Mouse (Mus musculus): ENCODE results near the gene Fcgrt. TPM values are rescaled to one million over a fixed set of nuclear protein-coding genes. Genes with fewer than 3 reads are reported as not detected.

Fcgrt gene
- total and polyA plus RNA-seq, 3 experiments = 0.27 to 1.7 TPM; not detected in 1

DNA sequence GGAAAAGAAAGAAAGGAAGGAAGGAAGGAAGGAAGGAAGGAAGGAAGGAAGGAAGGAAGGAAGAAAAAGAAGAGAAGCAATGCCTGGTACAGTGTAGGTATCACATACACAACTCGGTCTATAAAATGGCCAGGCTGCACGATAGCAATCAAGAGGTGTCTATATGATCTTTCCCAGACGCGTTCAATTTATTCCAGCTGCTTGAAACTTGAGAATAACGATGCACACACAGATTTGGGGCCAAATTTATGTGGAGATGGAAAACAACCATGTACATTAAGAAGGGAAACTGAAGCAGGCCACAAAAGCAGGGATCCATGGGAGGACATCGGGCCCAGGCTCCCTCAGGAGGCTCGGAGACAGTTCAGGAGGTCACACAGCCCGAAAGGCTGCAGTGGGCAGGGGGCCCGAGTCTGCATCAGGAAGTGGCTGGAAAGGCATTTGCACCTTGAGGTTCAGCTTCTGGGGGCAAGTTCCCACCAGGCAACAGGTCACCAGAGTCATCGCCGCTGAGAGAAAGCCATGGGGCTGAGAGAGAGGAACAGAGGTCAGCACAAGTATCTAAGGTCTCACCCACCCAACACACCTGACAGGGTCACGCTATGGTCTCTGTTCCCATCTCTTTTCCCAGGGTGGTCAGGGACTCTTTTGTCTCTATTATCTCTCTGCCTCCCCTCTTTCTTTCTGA lies 10.7 kb downstream of the Fcgrt start:
- H3K79me2 ChIP-seq (ENCODE audit: control insufficient read depth, insufficient read depth, low read length, poor library complexity) = no peaks in the 10 kb centered on the region; the same call in 1 of the 2 replicates
- peak overlapping the region; percentile 19 to 35; a peak in 3 of 4 replicates for H3K4me3 ChIP-seq (ENCODE audit: control insufficient read depth in 1 of 2, insufficient read depth in 1 of 2, low read depth in 2 of 2, low read length in 2 of 2)
- H3K9me3 ChIP-seq (replicated peaks; ENCODE audit: insufficient read depth, low read length) = no peaks in the 10 kb centered on the region
- no peaks in the 10 kb centered on the region for H3K27me3 ChIP-seq (ENCODE audit: control insufficient read depth in 1 of 2, insufficient read depth in 2 of 2, low read length in 2 of 2)
- H3K36me3 ChIP-seq (ENCODE audit: control insufficient read depth in 1 of 2, insufficient read depth in 2 of 2, low read length in 2 of 2) = peaks cover 0 to 12% of the 10 kb centered on the region in 2 experiments; a peak in 2 of 4 replicates
- H3K27ac ChIP-seq (ENCODE audit: control insufficient read depth, low read depth, low read length) = no peak overlapping the region
- DNase-seq (ENCODE audit: low read depth, low spot score) = no peak
- peak overlapping the region; percentile 49 for H3K9ac ChIP-seq (ENCODE audit: control insufficient read depth, low read depth, low read length, poor library complexity, severe bottlenecking)
- peaks cover 3 to 16% of the 10 kb centered on the region in 2 experiments for H3K4me1 ChIP-seq (ENCODE audit: control insufficient read depth in 1 of 2, insufficient read depth in 2 of 2, low read length in 2 of 2)
- TF ChIP-seq RCOR1 (IDR thresholded peaks at IDR 0.05; ENCODE audit: low read depth, low read length) (no peak), SMC3 (IDR thresholded peaks at IDR 0.05; ENCODE audit: low read depth, low read length) (no peak), POLR2AphosphoS2 (IDR thresholded peaks at IDR 0.05; ENCODE audit: low read length) (no peak), TCF12 (IDR thresholded peaks at IDR 0.05; ENCODE audit: low read depth, low read length) (no peak), HCFC1 (IDR thresholded peaks at IDR 0.05; ENCODE audit: low read depth, low read length) (no peak), JUND (IDR thresholded peaks at IDR 0.05; ENCODE audit: low read depth, low read length) (no peak), KAT2A (conservative IDR thresholded peaks at IDR 0.05; ENCODE audit: low read depth, low read length) (no peak)

- H3K27ac ChIP-seq (ENCODE audit: control insufficient read depth, low read depth, low read length) = peak within 1 kb of the TSS; percentile 68
- peak within 1 kb of the TSS; percentile 50 to 72 for H3K4me3 ChIP-seq (ENCODE audit: control insufficient read depth in 1 of 2, insufficient read depth in 1 of 2, low read depth in 2 of 2, low read length in 2 of 2)
- no peak for TF ChIP-seq RCOR1 (IDR thresholded peaks at IDR 0.05; ENCODE audit: low read depth, low read length)
- TF ChIP-seq HCFC1 (IDR thresholded peaks at IDR 0.05; ENCODE audit: low read depth, low read length) = peak; percentile 97
- peak; percentile 66; the same call in 1 of the 2 replicates for TF ChIP-seq TBP (IDR thresholded peaks at IDR 0.05; ENCODE audit: low read depth, low read length)
- TF ChIP-seq NRF1 (IDR thresholded peaks at IDR 0.05; ENCODE audit: insufficient read depth, low read depth, low read length, poor library complexity, severe bottlenecking) = peak; percentile 46; the same call in 1 of the 2 replicates
- peak; percentile 54; the same call in 1 of the 2 replicates for TF ChIP-seq MAX (IDR thresholded peaks at IDR 0.05; ENCODE audit: low read length)
- peak in 1 of 2 experiments; percentile 37; a peak in 1 of 4 replicates for TF ChIP-seq POLR2A (IDR thresholded peaks at IDR 0.05; ENCODE audit: control insufficient read depth in 1 of 2, insufficient read depth in 1 of 2, low read depth in 1 of 2, low read length in 2 of 2, poor library complexity in 1 of 2)
- peak; percentile 58; the same call in 1 of the 2 replicates for TF ChIP-seq MAZ (IDR thresholded peaks at IDR 0.05; ENCODE audit: low read depth, low read length)
- TF ChIP-seq TCF12 (IDR thresholded peaks at IDR 0.05; ENCODE audit: low read depth, low read length) = peak; percentile 16; the same call in 1 of the 2 replicates
- TF ChIP-seq ETS1 (IDR thresholded peaks at IDR 0.05; ENCODE audit: low read depth, low read length) = no peak
- peak; percentile 66 for TF ChIP-seq GATA1 (IDR thresholded peaks at IDR 0.05; ENCODE audit: low read depth, low read length)
- TF ChIP-seq SIN3A (IDR thresholded peaks at IDR 0.05; ENCODE audit: low read length) = 0 out of 2 replicates have a peak, but pooled peaks have one; percentile 52
- no peak for TF ChIP-seq ZMIZ1 (IDR thresholded peaks at IDR 0.05; ENCODE audit: low read depth, low read length)
- peak; percentile 50; the same call in 1 of the 2 replicates for TF ChIP-seq KAT2A (conservative IDR thresholded peaks at IDR 0.05; ENCODE audit: low read depth, low read length)
- TF ChIP-seq MXI1 (IDR thresholded peaks at IDR 0.05; ENCODE audit: low read depth, low read length) = 0 out of 2 replicates have a peak, but pooled peaks have one; percentile 21
- TF ChIP-seq MYB (IDR thresholded peaks at IDR 0.05; ENCODE audit: low read depth, low read length) = no peak
- DNase-seq (ENCODE audit: low read depth, low spot score) = peak; percentile 96
- H3K79me2 ChIP-seq (ENCODE audit: control insufficient read depth, insufficient read depth, low read length, poor library complexity) = no peaks in the 10 kb centered on the region; the same call in 1 of the 2 replicates
- H3K36me3 ChIP-seq (ENCODE audit: control insufficient read depth in 1 of 2, insufficient read depth in 2 of 2, low read length in 2 of 2) = peaks cover 0 to 12% of the 10 kb centered on the region in 2 experiments; a peak in 2 of 4 replicates
- H3K4me1 ChIP-seq (ENCODE audit: control insufficient read depth in 1 of 2, insufficient read depth in 2 of 2, low read length in 2 of 2) = peaks cover 2 to 16% of the 10 kb centered on the region in 2 experiments
- no peaks in the 10 kb centered on the region for H3K9me3 ChIP-seq (replicated peaks; ENCODE audit: insufficient read depth, low read length)
- no peaks in the 10 kb centered on the region for H3K27me3 ChIP-seq (ENCODE audit: control insufficient read depth in 1 of 2, insufficient read depth in 2 of 2, low read length in 2 of 2)
- H3K9ac ChIP-seq (ENCODE audit: control insufficient read depth, low read depth, low read length, poor library complexity, severe bottlenecking) = peak within 1 kb of the TSS; percentile 60
Measured at GRCm38 (mm10) chr7:45092048-45092447, 11.6 kb downstream of the Fcgrt start, which contains the start of gene Rcn3. Gene Rcn3 (minus strand): TSS chr7:45092221.
